Mouse (Mus musculus) small intestine, adult 2 months (tissue): ENCODE results near the gene Klhl18.

ENCODE experiments used
- CTCF ChIP-seq: fragments of 200-500 bp; IDR thresholded peaks from 2 replicates; pipeline ENCODE4 v1.5.1; 2012; ENCODE audit warnings: low read depth, mild to moderate bottlenecking, control low read depth, inconsistent platforms, low read length, moderate library complexity, mixed read lengths; ENCODE audit not compliant: insufficient replicate concordance, insufficient read length; ENCODE audit errors: extremely low read depth
- POLR2A ChIP-seq: fragments of 200-500 bp; IDR thresholded peaks from 2 replicates; pipeline ENCODE4 v1.6.1; 2012; ENCODE audit warnings: low read depth, mild to moderate bottlenecking, control low read depth, inconsistent platforms, low read length, moderate library complexity

DNA sequence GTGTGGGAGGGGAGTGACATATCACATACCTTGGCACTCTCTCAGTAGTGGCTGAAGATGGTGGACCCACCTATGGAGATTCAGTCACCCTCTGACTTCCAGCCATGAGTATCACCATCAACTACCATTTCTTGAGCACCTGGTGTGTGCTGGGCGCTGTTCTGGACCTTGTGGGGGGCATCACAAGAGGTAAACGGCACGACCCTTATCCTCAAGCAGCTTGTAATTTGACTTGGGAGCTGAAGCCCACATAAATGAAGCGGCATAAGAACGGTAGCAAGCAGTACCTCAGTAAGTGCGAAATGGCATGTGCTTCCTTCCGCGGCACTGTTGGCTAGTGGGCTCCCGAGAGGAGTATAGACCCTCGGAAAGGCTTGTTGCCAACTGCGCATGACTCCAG lies 1.5 kb upstream of the Klhl18 start:
- TF ChIP-seq CTCF (no peak), POLR2A (no peak)
